Mouse (Mus musculus) thymus, adult 2 months (tissue): ENCODE results near the gene Nfia.

Experiments
- CTCF ChIP-seq: fragments of 200-500 bp; IDR thresholded peaks from 2 replicates; pipeline ENCODE4 v1.5.1; 2012; ENCODE audit warnings: mild to moderate bottlenecking, control low read depth, low read length, moderate library complexity, borderline replicate concordance; ENCODE audit not compliant: control insufficient read depth, poor library complexity, insufficient read depth; ENCODE audit errors: extremely low read depth
- POLR2A ChIP-seq: fragments of 200-500 bp; IDR thresholded peaks from 2 replicates; pipeline ENCODE4 v1.6.1; 2012; ENCODE audit warnings: mild to moderate bottlenecking, low read length, control low read depth, moderate library complexity; ENCODE audit not compliant: control insufficient read depth, poor library complexity, insufficient read depth; ENCODE audit errors: extremely low read depth

DNA sequence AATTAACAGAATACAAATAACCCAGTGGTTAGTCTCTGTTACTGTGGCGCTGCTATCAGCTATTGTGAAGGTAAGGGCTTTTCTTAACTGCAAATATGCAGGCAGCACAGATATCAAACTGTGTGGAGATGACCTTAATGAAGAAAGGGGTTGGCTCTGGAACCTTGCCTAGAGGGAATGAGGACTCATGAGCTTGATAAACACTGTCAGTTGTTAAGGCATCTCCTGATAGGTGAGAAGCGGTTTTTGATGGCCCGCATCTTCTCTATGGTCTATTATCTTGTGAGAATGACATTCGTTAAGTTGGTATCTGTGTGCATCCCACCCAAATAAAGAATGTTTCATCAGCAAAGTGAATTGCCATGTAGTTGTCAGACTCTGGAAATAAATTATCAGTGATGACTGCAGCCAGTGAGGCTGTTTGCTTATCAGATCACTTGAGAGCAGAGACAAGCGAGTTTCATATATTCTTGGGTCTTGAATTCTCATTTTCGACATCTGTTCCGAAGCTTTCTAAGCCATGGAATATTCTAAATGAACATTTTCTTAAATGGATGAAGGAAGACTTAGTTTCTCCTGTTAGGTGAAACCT lies 37.9 kb downstream of the Nfia start:
- no peak for TF ChIP-seq CTCF
- no peak for TF ChIP-seq POLR2A
